Mouse (Mus musculus): ENCODE measurements around the gene Kdm5a.

- no peak for TF ChIP-seq CTCF (IDR thresholded peaks at IDR 0.05; ENCODE audit: extremely low read depth, insufficient read depth, low read length)
- TF ChIP-seq POLR2A (IDR thresholded peaks at IDR 0.05; ENCODE audit: extremely low read depth, insufficient read depth, low read length): no peak
Observed at GRCm38 (mm10) chr6:120488647-120489046, 124.7 kb downstream of the Kdm5a start.
